Mouse (Mus musculus) midbrain, embryonic 10.5 days (tissue): ENCODE measurements around the gene Angptl2. TPM values are rescaled to one million over a fixed set of nuclear protein-coding genes. Genes with fewer than 3 reads are reported as not detected.

ENCODE experiments used
- DNase-seq: peaks from one replicate; pipeline ENCODE4 v3.0.0-alpha.2; 2017; ENCODE audit warnings: low spot score
- H3K27ac ChIP-seq: fragments of 300-500 bp; sonication (generic); replicated peaks from 2 replicates; pipeline ENCODE4 v1.5.1; 2016; ENCODE audit warnings: mild to moderate bottlenecking
- H3K27me3 ChIP-seq: fragments of 300-500 bp; sonication (generic); 2 replicates; pipeline ENCODE4 v1.6.1; 2016; ENCODE audit warnings: low read depth, mild to moderate bottlenecking; ENCODE audit not compliant: poor library complexity, severe bottlenecking
- H3K36me3 ChIP-seq: fragments of 300-500 bp; sonication (generic); 2 replicates; pipeline ENCODE4 v1.6.1; 2016; ENCODE audit warnings: mild to moderate bottlenecking, moderate library complexity
- H3K4me1 ChIP-seq: fragments of 300-500 bp; sonication (generic); 2 replicates; pipeline ENCODE4 v1.6.1; 2016
- H3K4me3 ChIP-seq: fragments of 300-500 bp; sonication (generic); 2 replicates; pipeline ENCODE4 v1.5.1; 2016; ENCODE audit warnings: mild to moderate bottlenecking, moderate library complexity
- H3K9me3 ChIP-seq: fragments of 300-500 bp; sonication (generic); replicated peaks from 2 replicates; pipeline ENCODE4 v1.6.1; 2016; ENCODE audit warnings: mild to moderate bottlenecking
- WGBS: fragments of 180-500 bp; shearing (Covaris S2); methylation state at CpG from one replicate; pipeline ENCODE4 v1.1.7; 2016; 5-methylcytosine and 5-hydroxymethylcytosine counted together
- polyA plus RNA-seq: library from polyadenylated mRNA; unstranded; fragments of >200 nt; fragmentation: Nextera tagmentation; extraction: Ambion mirVana; gene quantifications from 2 replicates; pipeline ENCODE4 v1.2.1, GENCODE M21; 2016

The Angptl2 gene
- polyA plus RNA-seq, result 21.8 and 25.9 TPM in 2 replicates

DNA sequence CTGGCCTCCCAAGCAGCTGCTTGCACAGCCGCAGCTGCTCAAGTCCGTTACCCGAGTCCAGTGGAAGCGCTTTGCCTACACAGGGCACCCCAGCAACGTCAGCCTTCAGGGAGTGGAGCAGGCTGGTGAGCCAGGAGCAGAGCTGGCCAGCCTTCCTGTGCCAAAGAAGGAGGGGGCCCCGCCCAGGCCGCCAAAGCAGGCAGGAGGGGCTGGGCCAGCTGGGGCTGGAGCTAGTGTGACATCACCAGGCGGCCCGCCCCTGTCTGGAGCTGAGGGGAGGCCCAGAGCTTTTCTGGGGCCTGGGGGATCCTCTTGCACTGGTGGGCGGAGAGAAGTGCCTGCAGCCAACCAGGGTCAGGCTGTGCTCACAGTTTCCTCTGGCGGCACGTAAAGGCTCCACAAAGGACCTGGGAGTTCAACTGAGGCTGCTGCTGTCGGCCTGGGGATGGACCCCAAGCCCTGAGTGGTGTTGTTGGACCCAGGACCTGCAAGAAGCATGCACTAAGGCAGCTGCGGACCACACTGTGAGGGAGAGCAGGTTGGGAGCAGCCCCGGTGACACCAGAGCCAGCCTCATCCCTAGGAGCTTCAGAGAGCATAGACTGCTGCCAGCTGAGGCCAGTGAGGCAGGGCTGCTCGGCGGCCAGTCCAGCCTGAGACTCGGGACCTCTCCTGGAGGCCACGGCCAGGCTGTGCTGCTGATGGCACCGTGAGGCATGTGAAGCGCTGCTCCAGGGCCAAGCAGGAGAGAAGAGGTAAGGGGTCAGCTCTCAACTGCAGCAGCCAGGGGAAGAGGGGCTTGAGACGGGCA is at the start of gene Angptl2:
Gene Angptl2, plus strand, starts transcription at position 370 of the 810 bp plus-strand sequence.
- Histone ChIP-seq H3K27ac (peak within 1 kb of the TSS; percentile 94), H3K4me3 (peak within 1 kb of the TSS; percentile 70), H3K9me3 (no peaks in the 10 kb centered on the region), H3K27me3 (no peaks in the 10 kb centered on the region), H3K36me3 (no peaks in the 10 kb centered on the region), H3K4me1 (peaks cover 52% of the 10 kb centered on the region)
- DNase-seq, result peak; percentile 96
- 0% methylated on average over 22 of the region's 22 CpGs for WGBS

DNA sequence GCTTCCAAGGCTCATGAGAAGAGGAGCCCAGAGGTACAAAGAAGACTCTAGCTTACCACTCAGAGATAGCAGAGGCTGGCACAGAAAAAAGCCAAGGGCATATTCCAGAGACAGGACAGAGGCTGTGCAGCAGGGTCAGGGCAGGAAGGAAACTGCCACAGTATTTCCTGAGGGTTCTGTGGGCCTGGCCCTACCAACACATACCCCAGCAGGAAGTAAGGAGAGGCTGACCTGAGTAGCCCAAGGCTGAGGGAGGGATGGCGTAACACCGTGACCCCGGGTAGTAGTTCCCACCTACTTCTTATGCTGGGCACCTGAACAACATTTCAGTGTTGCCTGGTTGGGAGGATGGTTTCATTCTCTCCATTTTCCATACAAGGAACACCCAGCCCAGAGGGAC is 48.8 kb upstream of the Angptl2 start:
- DNase-seq, result no peak
- 91% methylated on average over 3 of the region's 3 CpGs for WGBS

GRCm38 (mm10) chr2:33169445-33169844 is 46.4 kb upstream of the Angptl2 start:
- peaks cover 23% of the 10 kb centered on the region; the same call in 1 of the 2 replicates for H3K36me3 ChIP-seq
- no peak overlapping the region for H3K27ac ChIP-seq
- no peak overlapping the region for H3K4me3 ChIP-seq
- H3K9me3 ChIP-seq, result no peaks in the 10 kb centered on the region
- H3K27me3 ChIP-seq, result no peaks in the 10 kb centered on the region
- no peak for DNase-seq
- 76% methylated on average over 6 of the region's 6 CpGs for WGBS
- peaks cover 17% of the 10 kb centered on the region for H3K4me1 ChIP-seq

More for the DNA sequence above, 48.8 kb upstream of the Angptl2 start:
- H3K9me3 ChIP-seq, result no peaks in the 10 kb centered on the region
- H3K27ac ChIP-seq, result no peak overlapping the region
- no peak overlapping the region for H3K4me3 ChIP-seq
- H3K36me3 ChIP-seq, result peaks cover 12% of the 10 kb centered on the region; the same call in 1 of the 2 replicates
- no peaks in the 10 kb centered on the region for H3K27me3 ChIP-seq
- H3K4me1 ChIP-seq, result peaks cover 17% of the 10 kb centered on the region

DNA sequence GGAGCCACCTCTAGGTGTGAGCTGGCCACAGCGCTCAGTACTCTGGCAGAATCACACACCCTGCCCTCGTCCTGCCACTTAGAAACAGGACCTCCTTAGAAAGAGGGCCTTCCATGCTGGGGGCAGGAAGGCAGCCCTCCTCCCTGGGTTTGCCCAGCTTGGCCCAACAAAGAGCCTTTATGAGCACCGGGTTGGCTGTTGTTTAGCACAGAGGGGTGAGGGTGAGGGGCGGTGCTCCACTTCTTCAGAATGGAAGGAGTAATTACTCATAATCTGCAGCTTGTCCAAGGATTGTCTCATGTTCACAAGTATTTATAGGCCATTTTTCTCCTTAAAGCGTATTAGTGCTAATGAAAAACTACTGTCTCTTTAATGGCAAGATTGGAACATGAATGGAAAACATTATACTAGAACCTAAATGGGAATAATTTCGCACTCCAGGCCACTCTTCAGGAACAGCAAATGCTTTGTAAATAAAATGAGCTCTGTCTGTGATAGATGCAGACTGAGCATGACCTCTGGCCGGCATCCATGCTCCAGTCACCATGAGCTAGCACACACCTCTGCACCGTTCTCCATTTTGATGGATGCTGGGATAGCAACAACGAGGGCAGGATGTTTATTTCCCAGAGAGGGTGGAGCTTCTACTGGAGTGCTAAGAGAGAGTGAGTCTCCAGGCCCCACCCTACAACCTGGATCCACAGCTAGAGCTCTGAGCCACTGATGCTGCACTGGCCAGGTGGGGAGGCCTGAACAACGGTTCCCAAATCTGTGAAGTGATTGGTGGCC is 44.9 kb upstream of the Angptl2 start:
- no peak for DNase-seq
- H3K27ac ChIP-seq, result peak overlapping the region; percentile 9; the same call in 1 of the 2 replicates
- WGBS, result 81% methylated on average over 10 of the region's 10 CpGs

DNA sequence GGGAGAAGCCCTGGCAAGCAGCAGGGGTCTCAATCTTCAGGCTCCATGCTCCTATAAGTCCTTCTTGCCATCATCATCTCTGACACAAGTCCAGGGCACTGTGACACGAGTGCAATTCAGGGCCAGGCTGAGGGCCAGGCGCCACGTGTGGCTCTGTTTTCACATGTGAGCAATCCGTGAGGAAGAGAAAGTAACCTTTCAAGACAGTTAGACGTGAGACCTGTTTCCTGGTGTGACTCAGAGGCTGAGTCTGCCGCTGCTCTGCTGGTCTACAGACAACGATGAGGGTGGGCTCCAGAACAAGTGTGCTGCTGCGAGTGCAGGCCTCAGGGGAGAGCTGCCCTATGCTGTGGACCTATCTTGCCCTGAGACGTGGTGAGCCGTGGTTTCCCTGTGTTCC is 42.7 kb upstream of the Angptl2 start:
- 85% methylated on average over 10 of the region's 10 CpGs for WGBS
- H3K27ac ChIP-seq, result 0 out of 2 replicates have a peak overlapping the region, but pooled peaks have one; percentile 33
- DNase-seq, result no peak

More for the DNA sequence above, 44.9 kb upstream of the Angptl2 start:
- H3K27me3 ChIP-seq, result no peaks in the 10 kb centered on the region
- H3K9me3 ChIP-seq, result no peaks in the 10 kb centered on the region
- H3K4me3 ChIP-seq, result no peak overlapping the region
- peaks cover 14% of the 10 kb centered on the region for H3K4me1 ChIP-seq
- H3K36me3 ChIP-seq, result peaks cover 23% of the 10 kb centered on the region; the same call in 1 of the 2 replicates

DNA sequence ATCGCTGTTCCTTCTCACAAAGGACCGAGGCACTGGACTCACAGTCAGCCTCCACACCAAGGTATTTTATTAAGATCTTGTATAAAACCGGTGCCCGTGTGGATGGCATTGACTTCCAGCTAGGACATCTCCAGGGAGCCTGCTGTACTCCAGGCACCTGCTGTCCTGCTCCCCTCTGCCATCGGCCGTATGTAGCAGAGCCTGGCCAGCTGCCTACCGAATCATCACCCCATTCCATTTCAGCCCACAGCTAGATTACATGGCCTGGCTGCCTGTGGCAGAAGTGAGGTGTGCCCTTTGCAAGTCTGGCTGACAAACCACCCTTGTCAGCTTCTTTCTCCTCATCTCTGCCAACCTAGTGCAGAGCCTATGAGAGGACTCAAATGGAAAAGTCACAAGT is 42.2 kb upstream of the Angptl2 start:
- peaks cover 35% of the 10 kb centered on the region for H3K4me1 ChIP-seq
- peaks cover 15% of the 10 kb centered on the region; the same call in 1 of the 2 replicates for H3K36me3 ChIP-seq
- no peak overlapping the region for H3K27ac ChIP-seq
- H3K27me3 ChIP-seq, result no peaks in the 10 kb centered on the region
- H3K4me3 ChIP-seq, result no peak overlapping the region
- 95% methylated on average over 7 of the region's 7 CpGs for WGBS
- no peak for DNase-seq
- H3K9me3 ChIP-seq, result no peaks in the 10 kb centered on the region

More for the DNA sequence above, 42.7 kb upstream of the Angptl2 start:
- Histone ChIP-seq H3K4me3 (no peak overlapping the region), H3K4me1 (peaks cover 29% of the 10 kb centered on the region), H3K27me3 (no peaks in the 10 kb centered on the region), H3K9me3 (no peaks in the 10 kb centered on the region), H3K36me3 (peaks cover 20% of the 10 kb centered on the region; the same call in 1 of the 2 replicates)

GRCm38 (mm10) chr2:33176516-33176915 is 39.4 kb upstream of the Angptl2 start:
- Histone ChIP-seq H3K4me1 (peaks cover 42% of the 10 kb centered on the region), H3K4me3 (no peak overlapping the region), H3K9me3 (no peaks in the 10 kb centered on the region), H3K27me3 (no peaks in the 10 kb centered on the region), H3K36me3 (peaks cover 15% of the 10 kb centered on the region; the same call in 1 of the 2 replicates), H3K27ac (peak overlapping the region; percentile 73; the same call in 1 of the 2 replicates)
- whole genome bisulfite sequencing, result 67% methylated on average over 7 of the region's 7 CpGs
- DNase-seq, result no peak

- H3K4me1 ChIP-seq, result peaks cover 42% of the 10 kb centered on the region
- WGBS, result 68% methylated on average over 2 of the region's 2 CpGs
- H3K9me3 ChIP-seq, result no peaks in the 10 kb centered on the region
- H3K36me3 ChIP-seq, result peaks cover 13% of the 10 kb centered on the region; the same call in 1 of the 2 replicates
- H3K4me3 ChIP-seq, result no peak overlapping the region
- peak overlapping the region; percentile 73 for H3K27ac ChIP-seq
- H3K27me3 ChIP-seq, result no peaks in the 10 kb centered on the region
- DNase-seq, result no peak
These were observed 38.9 kb upstream of the Angptl2 start for GRCm38 (mm10) chr2:33176921-33177320.

- Histone ChIP-seq H3K27ac (peak overlapping the region; percentile 73), H3K36me3 (peaks cover 6% of the 10 kb centered on the region; the same call in 1 of the 2 replicates), H3K4me1 (peaks cover 42% of the 10 kb centered on the region), H3K9me3 (no peaks in the 10 kb centered on the region), H3K4me3 (no peak overlapping the region), H3K27me3 (no peaks in the 10 kb centered on the region)
- 87% methylated on average over 12 of the region's 12 CpGs for WGBS
- DNase-seq, result no peak
These were observed 38.2 kb upstream of the Angptl2 start for GRCm38 (mm10) chr2:33177443-33178242.

DNA sequence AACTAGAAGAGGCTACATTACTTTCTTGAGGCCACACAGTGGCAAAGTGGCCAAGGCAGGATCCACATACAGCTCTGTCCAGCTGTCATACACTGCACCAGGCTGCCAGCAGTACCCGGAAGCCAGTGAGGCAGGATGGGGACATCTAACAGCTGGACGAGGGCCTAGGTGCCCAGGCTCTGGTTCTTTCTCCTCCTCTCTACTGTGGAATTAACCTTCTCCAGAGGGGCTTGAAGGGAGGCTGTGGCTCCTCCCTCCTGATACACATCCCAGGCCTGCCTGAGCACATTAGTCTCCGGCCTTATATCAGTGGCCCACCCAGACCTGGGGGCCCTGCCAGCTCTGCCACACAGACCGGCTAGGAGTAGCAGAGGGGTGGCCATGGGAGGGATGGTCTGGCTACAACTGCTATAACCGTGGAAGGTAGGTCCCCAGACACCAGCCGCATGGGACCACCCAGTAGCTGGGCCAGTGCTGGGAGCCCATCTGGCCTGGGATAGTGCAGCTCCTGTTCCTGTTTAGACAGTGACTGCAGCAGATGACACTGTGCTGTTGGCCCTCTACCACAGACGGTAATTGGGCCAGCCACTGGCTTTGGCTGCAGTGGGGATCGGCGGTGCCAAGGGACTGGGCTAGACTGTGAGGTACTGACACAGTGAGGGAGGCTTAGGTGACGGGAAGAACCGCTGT is 37.5 kb upstream of the Angptl2 start:
- H3K4me3 ChIP-seq, result no peak overlapping the region
- WGBS, result 63% methylated on average over 11 of the region's 11 CpGs
- H3K27me3 ChIP-seq, result no peaks in the 10 kb centered on the region
- no peaks in the 10 kb centered on the region for H3K36me3 ChIP-seq
- H3K27ac ChIP-seq, result peak overlapping the region; percentile 3; the same call in 1 of the 2 replicates
- H3K9me3 ChIP-seq, result no peaks in the 10 kb centered on the region
- no peak for DNase-seq
- peaks cover 42% of the 10 kb centered on the region for H3K4me1 ChIP-seq

GRCm38 (mm10) chr2:33179171-33179929 is 36.5 kb upstream of the Angptl2 start:
- no peaks in the 10 kb centered on the region for H3K36me3 ChIP-seq
- H3K4me1 ChIP-seq, result peaks cover 42% of the 10 kb centered on the region
- no peaks in the 10 kb centered on the region for H3K9me3 ChIP-seq
- H3K27ac ChIP-seq, result peak overlapping the region; percentile 67
- 70% methylated on average over 14 of the region's 14 CpGs for WGBS
- H3K27me3 ChIP-seq, result no peaks in the 10 kb centered on the region
- no peak for DNase-seq
- no peak overlapping the region for H3K4me3 ChIP-seq
